Mouse (Mus musculus) cerebellum, adult 9-11 months (tissue): ENCODE data around the gene Terf2.
"Not testable (repeated sequence)": the region's sequence is repeated elsewhere in the genome, so short reads cannot be mapped to it uniquely, and the experiment has no call there.

Source experiments
- DNase-seq: peaks from one replicate; pipeline ENCODE4 v3.0.0; 2022

Gene Terf2

DNA sequence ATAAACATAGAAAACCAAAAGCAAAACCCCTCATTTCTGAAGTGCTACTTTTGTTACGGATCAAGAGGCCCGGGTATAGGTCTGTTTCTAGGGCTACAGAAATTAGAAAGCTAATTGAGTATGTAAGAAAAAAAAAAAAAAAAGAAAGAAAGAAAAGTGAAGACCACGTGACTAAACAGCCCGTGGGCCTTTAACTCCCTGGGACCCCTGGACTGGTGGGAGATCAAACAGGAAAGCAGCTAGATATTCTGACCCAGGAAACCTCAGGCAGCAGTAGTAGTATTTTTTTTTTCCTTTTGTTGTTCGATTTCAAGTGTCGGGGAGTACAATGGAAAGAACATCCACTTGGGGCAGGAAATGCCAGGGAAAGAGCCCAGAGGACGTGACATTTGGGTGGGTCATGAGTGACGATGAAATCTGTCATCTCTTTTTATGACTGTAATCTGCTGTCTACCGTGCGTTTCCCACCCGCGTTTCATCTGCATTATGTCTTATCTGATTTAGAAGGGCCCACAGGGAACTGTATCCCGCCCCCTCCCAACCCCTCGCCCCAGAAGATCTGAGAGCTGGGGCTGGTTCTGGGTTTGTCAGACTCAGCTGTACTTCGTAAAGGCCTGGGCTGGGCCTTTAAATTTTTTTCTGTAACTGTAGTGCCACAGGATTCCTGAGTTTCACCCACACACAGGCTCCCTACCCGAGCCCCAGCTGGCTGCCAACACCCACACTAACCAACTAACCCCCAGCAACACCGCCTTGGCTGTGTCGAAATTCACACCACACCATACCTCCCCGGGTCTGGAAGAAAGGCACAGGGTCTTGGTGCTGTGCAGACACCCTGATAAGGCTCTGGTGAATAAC, 18.0 kb upstream of the Terf2 start:
- no peak for DNase-seq

- no peak for DNase-seq
These were observed 16.9 kb upstream of the Terf2 start for GRCm38 (mm10) chr8:107113209-107113608.

DNA sequence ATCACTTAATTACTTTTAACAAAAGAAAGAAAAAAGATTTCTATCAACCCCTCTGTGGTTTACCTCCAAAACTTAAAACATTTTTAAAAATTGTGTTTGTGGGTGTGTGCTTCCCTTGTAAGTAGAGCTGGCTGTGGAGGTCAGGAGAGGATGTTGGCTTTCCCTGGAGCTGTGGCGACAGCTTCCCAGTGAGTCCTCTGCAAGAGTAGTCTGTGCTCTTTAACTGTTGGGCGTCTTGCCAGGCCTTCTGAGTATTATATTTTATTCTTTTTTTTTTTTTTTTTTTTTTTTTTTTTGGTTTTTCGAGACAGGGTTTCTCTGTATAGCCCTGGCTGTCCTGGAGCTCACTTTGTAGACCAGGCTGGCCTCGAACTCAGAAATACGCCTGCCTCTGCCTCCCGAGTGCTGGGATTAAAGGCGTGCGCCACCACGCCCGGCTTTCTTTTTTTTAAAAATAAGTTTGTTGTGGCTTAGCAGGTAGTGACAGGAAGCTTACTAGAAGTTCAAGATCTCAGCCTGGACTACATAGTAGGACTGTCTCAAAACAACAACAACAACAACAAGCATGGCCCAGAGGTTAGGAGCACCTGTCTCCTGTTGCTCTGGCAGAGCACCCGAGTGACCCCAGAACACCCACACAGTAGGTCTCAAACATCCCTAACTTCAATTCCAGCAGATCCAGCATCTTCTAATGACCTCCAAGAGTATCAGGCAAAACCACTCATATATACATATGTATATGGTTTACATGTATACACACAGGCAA, 15.2 kb upstream of the Terf2 start:
- no peak for DNase-seq

DNA sequence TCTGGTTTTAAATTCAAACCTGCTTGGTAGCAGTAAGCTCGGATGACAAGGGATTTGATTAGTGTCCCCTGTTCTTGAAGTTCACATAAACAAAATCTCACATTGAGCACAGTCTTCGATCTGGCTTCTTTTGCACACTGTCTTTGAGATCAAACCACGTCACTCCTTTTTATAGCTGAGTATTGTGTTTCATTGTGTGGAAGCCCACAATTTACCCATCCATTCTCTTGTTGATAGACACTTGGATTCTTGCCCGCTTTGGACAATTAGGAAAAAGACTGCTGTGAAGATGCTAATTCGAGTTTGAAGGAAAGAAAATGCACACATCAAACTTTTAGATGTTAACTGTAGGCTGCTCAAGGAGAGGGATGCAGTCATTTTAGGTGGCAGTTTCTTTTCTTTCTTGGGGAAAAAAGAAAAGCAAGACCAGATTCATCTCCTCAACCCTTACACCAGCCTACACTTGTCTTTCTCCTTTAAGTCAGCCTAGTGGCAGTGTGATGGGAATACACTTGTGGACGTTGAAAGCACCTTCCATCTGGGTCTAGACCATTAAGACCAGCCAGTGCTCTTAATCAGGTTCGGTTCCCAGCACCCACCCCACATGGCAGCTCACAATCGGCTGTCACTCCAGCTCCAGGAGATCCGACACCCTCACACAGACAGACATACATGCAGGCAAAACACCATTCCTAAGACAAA, 14.4 kb upstream of the Terf2 start:
- no peak for DNase-seq

GRCm38 (mm10) chr8:107109816-107110435, 13.6 kb upstream of the Terf2 start:
- no peak for DNase-seq

- DNase-seq, result no peak
These were observed 12.8 kb upstream of the Terf2 start for GRCm38 (mm10) chr8:107108978-107109720.

- not testable (repeated sequence) for DNase-seq
These were observed 11.7 kb upstream of the Terf2 start for GRCm38 (mm10) chr8:107108089-107108488.

DNA sequence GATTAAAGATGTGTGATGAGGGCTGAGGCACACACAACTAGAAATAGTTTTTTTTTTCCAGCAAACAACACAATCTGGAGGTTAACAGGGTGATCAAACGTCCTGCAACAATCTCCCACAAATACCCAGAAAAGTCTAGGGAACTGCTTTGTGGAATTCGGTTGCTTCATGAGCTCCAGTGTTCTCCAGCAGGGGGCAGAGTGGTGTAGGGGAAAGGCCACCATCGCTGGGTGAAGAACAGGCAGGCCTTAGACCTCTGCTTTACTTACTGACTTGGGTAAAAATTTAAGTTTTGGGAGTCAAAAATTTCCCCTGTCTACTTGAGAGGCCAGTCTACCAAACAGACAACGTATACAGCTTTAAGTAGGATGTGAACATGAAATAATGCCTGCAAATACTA, 8.2 kb upstream of the Terf2 start:
- peak; percentile 37 for DNase-seq

- DNase-seq, result no peak
These were observed 4.3 kb upstream of the Terf2 start for GRCm38 (mm10) chr8:107100635-107101034.

DNA sequence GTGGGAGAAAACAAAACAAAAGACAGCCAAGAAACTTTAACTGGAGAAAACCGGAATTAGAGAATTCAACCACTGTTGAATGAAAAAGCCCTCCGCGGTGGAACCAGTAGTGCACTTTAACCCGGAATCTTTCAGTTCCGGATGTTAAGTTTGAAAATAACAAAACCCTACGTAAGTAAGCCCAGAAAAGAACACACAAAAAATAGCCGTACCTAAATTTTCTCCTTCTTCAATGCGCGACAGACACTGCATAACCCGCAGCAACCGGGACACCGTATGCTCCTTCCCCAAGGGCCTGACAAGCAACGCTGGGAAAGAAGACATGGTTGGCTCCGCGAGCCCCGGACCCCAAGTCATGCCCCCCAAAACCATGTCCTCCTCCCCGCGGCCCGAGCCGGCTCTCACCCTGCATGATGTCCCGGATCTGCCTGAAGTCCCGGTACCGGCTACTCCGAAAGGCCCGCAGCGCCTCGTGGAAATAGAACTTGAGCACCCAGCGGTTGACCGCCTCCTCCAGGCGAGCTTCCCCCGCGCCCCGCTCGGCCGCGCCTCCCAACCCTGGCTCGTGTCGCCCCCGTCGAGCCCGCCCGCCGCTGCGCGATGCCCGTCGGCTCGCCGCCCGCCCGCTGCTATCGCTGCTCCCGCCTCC, 506 bp downstream of the Terf2 start:
- DNase-seq, result no peak

DNA sequence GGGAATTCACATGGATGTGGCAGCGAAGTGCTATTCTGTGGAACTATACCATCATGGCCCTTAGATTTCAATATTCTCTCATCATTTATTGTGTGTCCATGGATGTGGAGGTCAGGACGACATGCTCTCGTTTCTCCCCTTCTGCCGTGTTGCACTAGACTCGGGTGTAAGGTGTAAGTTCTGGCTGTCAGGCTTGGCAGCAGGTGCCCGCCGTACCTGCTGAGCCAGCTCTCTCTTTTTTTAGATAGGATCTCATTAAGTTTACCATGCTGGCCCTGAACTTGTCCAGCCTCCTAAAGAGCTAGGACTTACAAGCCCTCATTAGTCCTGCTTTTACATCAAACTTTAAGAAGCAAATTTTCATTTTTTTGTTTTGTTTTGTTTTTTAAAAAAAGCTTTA, 5.8 kb downstream of the Terf2 start:
- no peak for DNase-seq

DNA sequence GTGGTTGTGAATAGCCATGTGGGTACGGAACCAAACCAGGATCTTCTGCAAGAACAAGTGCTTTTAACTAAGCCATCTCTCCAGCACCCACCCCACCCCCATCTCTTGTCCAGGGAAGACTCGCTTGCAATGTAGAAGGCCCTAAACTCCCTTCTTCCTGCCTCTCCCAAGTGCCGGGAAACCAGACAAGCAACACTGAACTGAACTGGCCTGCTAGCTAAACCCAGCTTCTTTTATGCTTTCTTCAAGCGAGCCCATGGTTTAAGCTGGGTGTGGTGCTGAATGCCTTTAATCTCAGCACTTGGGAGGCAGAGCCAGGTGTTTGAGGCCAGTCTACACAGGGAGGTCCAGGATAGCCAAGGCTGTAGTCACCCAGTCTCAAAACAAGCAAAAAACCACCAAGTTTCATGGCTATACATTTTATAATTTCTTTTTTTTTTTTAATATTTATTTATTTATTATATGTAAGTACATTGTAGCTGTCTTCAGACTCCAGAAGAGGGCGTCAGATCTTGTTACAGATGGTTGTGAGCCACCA, 7.8 kb downstream of the Terf2 start:
- DNase-seq, result no peak

DNA sequence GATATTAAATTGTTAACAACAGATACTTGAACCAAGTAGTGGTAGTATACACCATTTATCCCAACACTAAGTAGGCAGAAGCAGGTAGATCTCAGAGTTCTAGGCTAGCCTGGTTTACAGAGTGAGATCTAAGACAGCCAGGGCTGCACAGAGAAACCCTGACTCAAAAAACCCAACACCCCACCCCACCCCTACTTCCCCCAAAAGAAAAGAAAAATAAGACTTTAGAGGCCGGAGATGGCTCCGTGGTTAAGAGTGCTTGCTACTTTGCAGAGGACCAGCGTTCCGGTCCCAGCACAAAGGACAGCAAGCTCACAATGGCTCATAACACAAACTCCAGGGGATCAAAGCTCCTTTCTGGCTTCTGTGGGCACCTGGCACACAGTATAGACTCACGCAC, 10.3 kb downstream of the Terf2 start:
- DNase-seq, result no peak

DNA sequence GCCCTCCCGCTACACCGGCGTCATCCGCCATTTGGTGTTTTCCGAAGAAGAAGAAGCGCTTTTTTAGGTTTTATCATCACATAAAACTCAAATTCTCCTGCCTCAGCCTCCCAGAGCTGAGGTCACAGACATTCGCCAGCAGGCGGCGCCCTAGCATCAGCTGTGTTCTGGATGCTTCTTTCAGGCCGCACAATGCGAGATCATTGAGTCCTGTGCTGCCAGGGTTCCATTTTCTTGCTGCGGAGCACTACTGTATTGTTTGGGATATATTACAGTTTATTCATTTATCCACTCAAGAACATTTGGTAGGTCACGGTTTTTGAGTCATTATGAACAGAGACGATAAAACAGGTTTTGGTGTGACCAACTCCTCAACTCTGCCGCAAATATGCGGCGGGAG, 11.0 kb downstream of the Terf2 start:
- no peak for DNase-seq

DNA sequence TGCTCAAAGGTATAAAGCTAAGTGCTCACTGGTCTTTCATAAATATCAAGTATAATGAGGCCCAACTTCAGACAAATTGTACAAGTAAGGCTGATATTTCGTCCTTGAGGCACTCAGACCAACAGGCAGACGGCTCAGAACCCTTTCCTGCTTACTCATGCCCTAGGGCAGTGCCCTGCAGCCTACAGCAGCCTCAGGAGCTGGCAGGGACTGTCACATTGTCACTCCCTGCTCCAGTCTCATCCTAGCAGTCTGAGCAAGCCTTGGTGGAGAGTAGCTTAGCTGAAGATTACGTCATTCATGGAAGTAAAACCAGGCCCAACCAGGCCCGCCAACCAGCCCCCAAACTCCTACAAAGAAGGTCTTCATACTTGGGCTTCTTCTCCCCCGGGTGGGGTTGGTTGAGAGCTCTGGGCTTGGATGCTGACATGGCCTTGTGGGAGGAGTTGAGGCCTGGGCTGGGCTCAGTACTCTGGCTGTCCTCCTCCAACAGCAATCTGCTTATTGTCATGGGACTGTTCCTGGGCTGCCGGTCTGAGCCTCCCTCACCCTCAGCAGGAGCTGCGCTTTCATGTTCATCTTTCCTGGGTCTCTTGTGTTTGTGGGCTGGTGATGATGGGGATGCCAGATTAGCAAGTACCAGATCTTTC, 20.0 kb downstream of the Terf2 start:
- no peak for DNase-seq

GRCm38 (mm10) chr8:107074128-107074527, 22.2 kb downstream of the Terf2 start:
- no peak for DNase-seq

GRCm38 (mm10) chr8:107073706-107074105, 22.6 kb downstream of the Terf2 start:
- no peak for DNase-seq

DNA sequence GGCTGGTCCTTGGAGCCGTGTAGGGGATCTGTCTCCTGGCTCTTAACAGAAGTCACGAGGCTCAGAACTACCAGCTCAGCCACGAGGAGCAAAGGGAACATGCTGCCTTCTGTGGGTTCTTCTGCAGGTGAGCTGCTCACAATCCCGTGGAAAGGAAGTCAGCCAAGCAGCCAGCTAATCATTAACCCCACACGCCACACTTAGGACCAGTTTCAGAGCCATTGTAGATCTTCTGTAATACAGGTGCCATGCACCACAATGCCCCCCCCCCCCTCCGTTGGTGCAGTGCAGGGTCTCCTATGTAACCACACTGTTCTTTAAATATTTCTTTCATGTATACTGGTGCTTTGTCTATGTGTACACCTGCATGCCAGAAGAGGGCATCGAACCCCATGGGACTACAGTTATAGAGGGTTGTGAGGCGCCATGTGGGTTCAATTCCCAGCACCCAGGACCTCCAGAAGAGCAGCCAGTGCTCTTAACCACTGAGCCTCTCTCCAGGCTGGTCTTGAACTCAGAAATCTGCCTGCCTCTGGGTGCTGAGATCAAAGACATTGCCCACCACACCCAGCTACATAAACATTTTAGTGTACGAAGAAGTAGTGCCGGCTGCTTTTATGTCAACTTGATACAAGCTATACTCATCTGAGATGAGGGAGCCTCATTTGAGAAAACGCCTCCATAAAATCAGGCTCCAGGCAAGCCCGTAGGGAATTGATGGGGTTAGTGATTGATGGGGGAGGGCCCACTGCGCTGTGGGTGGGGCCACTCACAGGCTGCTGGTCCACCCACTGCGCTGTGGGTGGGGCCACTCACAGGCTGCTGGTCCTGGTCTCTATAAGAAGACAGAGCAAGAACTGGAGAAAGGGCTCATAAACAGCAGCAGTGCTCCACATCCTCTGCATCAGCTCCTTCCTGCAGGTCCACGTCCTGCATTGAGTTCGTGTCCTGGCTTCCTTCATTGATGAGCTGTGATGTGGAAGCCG, 30.5 kb downstream of the Terf2 start, which contains the start of gene Tmed6:
Tmed6 (minus strand) TSS at position 134 of the 986 bp plus-strand sequence.
- DNase-seq, result no peak

DNA sequence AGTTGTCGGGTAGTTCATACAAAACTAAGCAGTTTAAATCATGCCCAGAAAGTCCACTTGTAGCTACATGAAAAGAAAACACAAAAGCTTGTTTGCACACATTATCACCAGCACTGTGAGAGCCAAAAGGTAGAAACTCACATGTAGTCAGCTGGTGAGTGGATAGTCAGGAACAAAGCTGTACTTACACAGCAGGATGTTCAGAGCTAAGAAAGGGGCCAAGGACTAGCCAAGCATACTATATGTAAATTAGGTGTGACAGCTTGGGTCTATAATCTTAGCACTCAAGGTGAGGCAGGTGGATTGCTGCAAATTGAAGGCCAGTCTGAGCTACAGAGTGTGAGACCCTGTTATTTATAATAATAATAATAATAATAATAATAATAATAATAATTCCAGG, 33.7 kb downstream of the Terf2 start:
- DNase-seq, result no peak

DNA sequence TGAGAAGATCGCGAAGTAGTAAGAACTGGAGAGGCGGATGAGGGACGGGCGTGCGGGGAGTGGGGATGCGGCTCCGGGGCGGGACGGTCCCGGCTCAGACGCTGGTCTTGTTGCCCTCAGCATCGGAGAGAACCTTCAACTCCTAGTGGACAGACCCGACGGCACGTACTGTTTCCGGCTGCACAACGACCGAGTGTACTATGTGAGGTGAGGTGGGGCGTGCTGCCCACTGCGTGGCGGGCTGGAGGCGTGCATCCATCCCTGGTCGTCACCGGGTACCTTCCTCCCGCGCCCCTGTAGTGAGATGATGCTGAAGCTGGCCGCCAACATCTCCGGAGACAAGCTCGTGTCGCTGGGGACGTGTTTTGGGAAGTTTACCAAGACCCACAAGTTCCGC, 39.4 kb downstream of the Terf2 start:
- DNase-seq, result peak; percentile 73
